Mouse (Mus musculus): ENCODE results near the gene Kalrn. TPM values are rescaled to one million over a fixed set of nuclear protein-coding genes. Genes with fewer than 3 reads are reported as not detected.

The Kalrn gene
- polyA plus RNA-seq, 1 experiment from 2014 or later = 38.5 TPM

GRCm38 (mm10) chr16:34047006-34047360, 526.3 kb downstream of the Kalrn start:
- Histone ChIP-seq H3K4me3 (replicated peaks) (no peak overlapping the region), H3K9ac (replicated peaks) (no peak overlapping the region), H3K4me2 (replicated peaks) (no peak overlapping the region), H3K4me1 (replicated peaks) (no peaks in the 10 kb centered on the region), H3K36me3 (peaks cover 57% of the 10 kb centered on the region), H3K9me3 (no peaks in the 10 kb centered on the region), H3K27ac (no peak overlapping the region), H3K27me3 (no peaks in the 10 kb centered on the region)
- ATAC-seq = no peak
- 89% methylated on average over 4 of the region's 4 CpGs for WGBS

- WGBS = 86% methylated on average over 13 of the region's 13 CpGs
- Histone ChIP-seq H3K4me3 (replicated peaks) (no peak overlapping the region), H3K27me3 (no peaks in the 10 kb centered on the region), H3K27ac (no peak overlapping the region), H3K9me3 (no peaks in the 10 kb centered on the region), H3K4me1 (replicated peaks) (no peaks in the 10 kb centered on the region), H3K9ac (replicated peaks) (no peak overlapping the region), H3K4me2 (replicated peaks) (no peak overlapping the region), H3K36me3 (peaks cover 63% of the 10 kb centered on the region)
- no peak for ATAC-seq
Measured at GRCm38 (mm10) chr16:34046268-34047005, 526.9 kb downstream of the Kalrn start.

GRCm38 (mm10) chr16:34044539-34044938, 528.8 kb downstream of the Kalrn start:
- H3K9me3 ChIP-seq = no peaks in the 10 kb centered on the region
- ATAC-seq = no peak
- H3K27me3 ChIP-seq = no peaks in the 10 kb centered on the region
- H3K4me3 ChIP-seq (replicated peaks) = no peak overlapping the region
- no peaks in the 10 kb centered on the region for H3K4me1 ChIP-seq (replicated peaks)
- 90% methylated on average over 8 of the region's 8 CpGs for WGBS
- no peak overlapping the region for H3K27ac ChIP-seq
- no peak overlapping the region for H3K9ac ChIP-seq (replicated peaks)
- H3K4me2 ChIP-seq (replicated peaks) = no peak overlapping the region
- H3K36me3 ChIP-seq = peaks cover 64% of the 10 kb centered on the region

GRCm38 (mm10) chr16:34043048-34043795, 530.1 kb downstream of the Kalrn start:
- Histone ChIP-seq H3K36me3 (peaks cover 69% of the 10 kb centered on the region), H3K9ac (replicated peaks) (no peak overlapping the region), H3K27ac (no peak overlapping the region), H3K9me3 (no peaks in the 10 kb centered on the region), H3K4me2 (replicated peaks) (no peak overlapping the region), H3K4me3 (replicated peaks) (no peak overlapping the region), H3K27me3 (no peaks in the 10 kb centered on the region), H3K4me1 (replicated peaks) (no peaks in the 10 kb centered on the region)
- 88% methylated on average over 6 of the region's 6 CpGs for WGBS
- no peak for ATAC-seq

GRCm38 (mm10) chr16:34042586-34042985, 530.7 kb downstream of the Kalrn start:
- no peak for ATAC-seq
- Histone ChIP-seq H3K27me3 (no peaks in the 10 kb centered on the region), H3K4me1 (replicated peaks) (no peaks in the 10 kb centered on the region), H3K36me3 (peaks cover 72% of the 10 kb centered on the region), H3K9ac (replicated peaks) (no peak overlapping the region), H3K27ac (no peak overlapping the region), H3K4me2 (replicated peaks) (no peak overlapping the region), H3K9me3 (no peaks in the 10 kb centered on the region), H3K4me3 (replicated peaks) (no peak overlapping the region)
- WGBS = 93% methylated on average over 4 of the region's 4 CpGs

- Histone ChIP-seq H3K4me2 (replicated peaks) (no peak overlapping the region), H3K36me3 (peaks cover 68% of the 10 kb centered on the region), H3K9me3 (no peaks in the 10 kb centered on the region), H3K27me3 (no peaks in the 10 kb centered on the region), H3K4me1 (replicated peaks) (no peaks in the 10 kb centered on the region), H3K9ac (replicated peaks) (no peak overlapping the region), H3K4me3 (replicated peaks) (no peak overlapping the region), H3K27ac (no peak overlapping the region)
- WGBS = 84% methylated on average over 6 of the region's 6 CpGs
- no peak for ATAC-seq
Measured at GRCm38 (mm10) chr16:34040276-34040675, 533.1 kb downstream of the Kalrn start.

GRCm38 (mm10) chr16:34039736-34040135, 533.6 kb downstream of the Kalrn start:
- no peak overlapping the region for H3K4me3 ChIP-seq (replicated peaks)
- H3K27ac ChIP-seq = no peak overlapping the region
- no peaks in the 10 kb centered on the region for H3K4me1 ChIP-seq (replicated peaks)
- no peaks in the 10 kb centered on the region for H3K27me3 ChIP-seq
- no peaks in the 10 kb centered on the region for H3K9me3 ChIP-seq
- ATAC-seq = no peak
- H3K36me3 ChIP-seq = peaks cover 68% of the 10 kb centered on the region
- no peak overlapping the region for H3K4me2 ChIP-seq (replicated peaks)
- 88% methylated on average over 4 of the region's 4 CpGs for WGBS
- no peak overlapping the region for H3K9ac ChIP-seq (replicated peaks)

GRCm38 (mm10) chr16:34036327-34037047, 536.8 kb downstream of the Kalrn start:
- Histone ChIP-seq H3K4me1 (replicated peaks) (no peaks in the 10 kb centered on the region), H3K36me3 (peaks cover 75% of the 10 kb centered on the region), H3K4me3 (replicated peaks) (no peak overlapping the region), H3K27me3 (no peaks in the 10 kb centered on the region), H3K9me3 (no peaks in the 10 kb centered on the region), H3K4me2 (replicated peaks) (no peak overlapping the region), H3K9ac (replicated peaks) (no peak overlapping the region), H3K27ac (no peak overlapping the region)
- ATAC-seq = no peak
- WGBS = 90% methylated on average over 10 of the region's 10 CpGs

GRCm38 (mm10) chr16:34035780-34036179, 537.6 kb downstream of the Kalrn start:
- 100% methylated on average over 2 of the region's 2 CpGs for WGBS
- H3K4me1 ChIP-seq (replicated peaks) = no peaks in the 10 kb centered on the region
- no peak overlapping the region for H3K4me2 ChIP-seq (replicated peaks)
- ATAC-seq = no peak
- no peaks in the 10 kb centered on the region for H3K27me3 ChIP-seq
- H3K9me3 ChIP-seq = no peaks in the 10 kb centered on the region
- no peak overlapping the region for H3K27ac ChIP-seq
- peaks cover 80% of the 10 kb centered on the region for H3K36me3 ChIP-seq
- no peak overlapping the region for H3K9ac ChIP-seq (replicated peaks)
- no peak overlapping the region for H3K4me3 ChIP-seq (replicated peaks)

- Histone ChIP-seq H3K27ac (no peak overlapping the region), H3K4me2 (replicated peaks) (no peak overlapping the region), H3K4me1 (replicated peaks) (no peaks in the 10 kb centered on the region), H3K27me3 (no peaks in the 10 kb centered on the region), H3K9ac (replicated peaks) (no peak overlapping the region), H3K9me3 (no peaks in the 10 kb centered on the region), H3K36me3 (peaks cover 81% of the 10 kb centered on the region), H3K4me3 (replicated peaks) (no peak overlapping the region)
- WGBS = 96% methylated on average over 17 of the region's 17 CpGs
- ATAC-seq = no peak
Measured at GRCm38 (mm10) chr16:34034267-34034666, 539.1 kb downstream of the Kalrn start.

GRCm38 (mm10) chr16:34032011-34032645, 541.2 kb downstream of the Kalrn start:
- H3K4me1 ChIP-seq (replicated peaks) = no peaks in the 10 kb centered on the region
- no peak overlapping the region for H3K9ac ChIP-seq (replicated peaks)
- no peak overlapping the region for H3K4me2 ChIP-seq (replicated peaks)
- no peak for ATAC-seq
- H3K36me3 ChIP-seq = peaks cover 84% of the 10 kb centered on the region
- WGBS = 96% methylated on average over 12 of the region's 12 CpGs
- no peaks in the 10 kb centered on the region for H3K27me3 ChIP-seq
- H3K27ac ChIP-seq = no peak overlapping the region
- H3K9me3 ChIP-seq = no peaks in the 10 kb centered on the region
- H3K4me3 ChIP-seq (replicated peaks) = no peak overlapping the region

- Histone ChIP-seq H3K27me3 (no peaks in the 10 kb centered on the region), H3K9ac (replicated peaks) (no peak overlapping the region), H3K9me3 (no peaks in the 10 kb centered on the region), H3K4me2 (replicated peaks) (no peak overlapping the region), H3K27ac (no peak overlapping the region), H3K4me3 (replicated peaks) (no peak overlapping the region), H3K36me3 (peaks cover 89% of the 10 kb centered on the region), H3K4me1 (replicated peaks) (no peaks in the 10 kb centered on the region)
- no peak for ATAC-seq
- 86% methylated on average over 9 of the region's 9 CpGs for WGBS
Measured at GRCm38 (mm10) chr16:34031565-34031964, 541.8 kb downstream of the Kalrn start.
